Mouse (Mus musculus): ENCODE data around the gene Cpped1. TPM values are rescaled to one million over a fixed set of nuclear protein-coding genes. Genes with fewer than 3 reads are reported as not detected.

Cpped1 gene
- total and polyA plus RNA-seq, 3 experiments: 13.6 to 34.6 (median 17.5) TPM

DNA sequence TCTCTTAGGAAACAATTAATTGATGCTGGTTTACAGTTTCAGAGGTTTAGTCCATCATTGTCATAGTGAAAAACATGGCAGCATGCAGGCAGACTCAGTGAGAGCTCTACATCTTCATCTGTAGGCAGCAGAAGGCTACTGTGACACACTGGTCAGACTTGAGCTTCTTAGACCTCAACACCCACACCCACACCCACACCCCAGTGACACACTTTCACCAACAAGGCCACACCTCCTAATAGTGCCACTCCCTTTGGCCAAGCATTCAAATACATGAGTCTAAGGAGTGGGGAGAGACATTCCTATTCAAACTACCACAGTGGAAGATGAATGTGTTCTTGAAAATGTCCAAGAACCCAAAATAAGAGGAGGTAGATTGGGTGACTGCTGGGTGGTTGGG, 125.9 kb downstream of the Cpped1 start:
- no peak for TF ChIP-seq JUND (conservative IDR thresholded peaks at IDR 0.05; ENCODE audit: low read depth, low read length)
- TF ChIP-seq USF2 (conservative IDR thresholded peaks at IDR 0.05; ENCODE audit: low read depth, low read length): no peak
- TF ChIP-seq NELFE (IDR thresholded peaks at IDR 0.05; ENCODE audit: low read depth, low read length): no peak
- TF ChIP-seq CHD1 (IDR thresholded peaks at IDR 0.05; ENCODE audit: low read depth, low read length): no peak
- no peak for TF ChIP-seq NRF1 (IDR thresholded peaks at IDR 0.05; ENCODE audit: low read depth, low read length)
- TF ChIP-seq ZKSCAN1 (IDR thresholded peaks at IDR 0.05; ENCODE audit: borderline replicate concordance, low read depth, low read length): no peak
- TF ChIP-seq MXI1 (IDR thresholded peaks at IDR 0.05; ENCODE audit: low read depth, low read length): no peak
- no peak for TF ChIP-seq MAFK (IDR thresholded peaks at IDR 0.05; ENCODE audit: insufficient replicate concordance, low read length)
- no peak for TF ChIP-seq ZNF384 (IDR thresholded peaks at IDR 0.05; ENCODE audit: low read depth, low read length)
- no peak for TF ChIP-seq UBTF (IDR thresholded peaks at IDR 0.05; ENCODE audit: low read depth, low read length)
- in situ Hi-C loops (cut with MboI; ENCODE audit: low pct_ligation_motif_present, low pct_unique_long_range_greater_than_20kb, low sequenced_read_pairs) (no loop called here), dilution Hi-C loops (cut with MboI; ENCODE audit: extremely low pct_ligation_motif_present, extremely low pct_unique_long_range_greater_than_20kb, low sequenced_read_pairs) (no loop called here)
- no peak overlapping the region for H3K27ac ChIP-seq (ENCODE audit: insufficient read depth, low read depth)
- H3K79me2 ChIP-seq (replicated peaks; ENCODE audit: control insufficient read depth, extremely low read depth, insufficient read depth, poor library complexity, severe bottlenecking): no peaks in the 10 kb centered on the region
- no peaks in the 10 kb centered on the region for H3K27me3 ChIP-seq (replicated peaks)
- H3K9ac ChIP-seq (ENCODE audit: insufficient read depth, low read depth): no peak overlapping the region
- no peak overlapping the region for H3K4me2 ChIP-seq (ENCODE audit: insufficient read depth, low read depth, poor library complexity, severe bottlenecking)
- no peak for DNase-seq (ENCODE audit: extremely low read depth)
- no peaks in the 10 kb centered on the region for H3K36me3 ChIP-seq (replicated peaks in 1 of 2; ENCODE audit: control insufficient read depth in 1 of 2, insufficient read depth in 1 of 2, low read length in 1 of 2)
- H3K4me3 ChIP-seq (replicated peaks in 1 of 3; ENCODE audit: low read depth in 2 of 3, low read length in 2 of 3, poor library complexity in 1 of 3): no peak overlapping the region
- H3K9me3 ChIP-seq (replicated peaks; ENCODE audit: low read length): no peaks in the 10 kb centered on the region
- H3K4me1 ChIP-seq (ENCODE audit: control insufficient read depth in 1 of 2, insufficient read depth in 2 of 2): peaks cover 0 to 5% of the 10 kb centered on the region in 2 experiments; a peak in 1 of 4 replicates

DNA sequence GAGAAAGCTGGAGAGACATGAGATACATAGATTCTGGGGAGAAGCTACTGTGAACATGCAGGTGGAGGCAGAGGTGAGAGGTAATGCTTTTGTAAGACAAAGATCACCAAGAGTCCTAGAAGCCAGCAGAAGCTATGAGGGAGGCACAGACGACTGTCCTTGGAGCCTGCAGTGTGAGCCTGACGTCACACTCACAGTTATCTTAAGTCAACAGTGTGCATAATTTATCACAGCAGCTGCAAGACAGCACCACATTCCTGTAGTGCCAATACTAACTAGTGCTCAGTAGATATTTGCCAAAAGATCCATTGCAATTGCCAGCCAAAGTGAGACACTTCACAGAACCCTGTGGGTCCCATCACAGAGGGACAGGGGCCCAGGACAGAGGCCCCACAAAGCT, 127.2 kb downstream of the Cpped1 start:
- H3K27me3 ChIP-seq (replicated peaks): no peaks in the 10 kb centered on the region
- H3K79me2 ChIP-seq (replicated peaks; ENCODE audit: control insufficient read depth, extremely low read depth, insufficient read depth, poor library complexity, severe bottlenecking): no peaks in the 10 kb centered on the region
- no peak overlapping the region for H3K9ac ChIP-seq (ENCODE audit: insufficient read depth, low read depth)
- no peaks in the 10 kb centered on the region for H3K9me3 ChIP-seq (replicated peaks; ENCODE audit: low read length)
- no peaks in the 10 kb centered on the region for H3K36me3 ChIP-seq (replicated peaks in 1 of 2; ENCODE audit: control insufficient read depth in 1 of 2, insufficient read depth in 1 of 2, low read length in 1 of 2)
- H3K27ac ChIP-seq (ENCODE audit: insufficient read depth, low read depth): no peak overlapping the region
- in situ Hi-C loops (cut with MboI; ENCODE audit: low pct_ligation_motif_present, low pct_unique_long_range_greater_than_20kb, low sequenced_read_pairs): no loop called here
- H3K4me1 ChIP-seq (ENCODE audit: control insufficient read depth in 1 of 2, insufficient read depth in 2 of 2): peaks cover 0 to 5% of the 10 kb centered on the region in 2 experiments; a peak in 1 of 4 replicates
- DNase-seq (ENCODE audit: extremely low read depth): no peak
- dilution Hi-C loops (cut with MboI; ENCODE audit: extremely low pct_ligation_motif_present, extremely low pct_unique_long_range_greater_than_20kb, low sequenced_read_pairs): no loop called here
- H3K4me3 ChIP-seq (replicated peaks in 1 of 3; ENCODE audit: low read depth in 2 of 3, low read length in 2 of 3, poor library complexity in 1 of 3): no peak overlapping the region
- TF ChIP-seq NELFE (IDR thresholded peaks at IDR 0.05; ENCODE audit: low read depth, low read length) (no peak), RCOR1 (conservative IDR thresholded peaks at IDR 0.05; ENCODE audit: low read depth, low read length) (no peak), MYC (IDR thresholded peaks at IDR 0.05; ENCODE audit: low read depth, low read length) (no peak), ZNF384 (IDR thresholded peaks at IDR 0.05; ENCODE audit: low read depth, low read length) (no peak), POLR2A (IDR thresholded peaks at IDR 0.05; ENCODE audit: low read depth, low read length) (no peak), HCFC1 (IDR thresholded peaks at IDR 0.05; ENCODE audit: low read depth, low read length) (no peak), PAX5 (IDR thresholded peaks at IDR 0.05; ENCODE audit: low read length) (no peak), POLR2AphosphoS2 (IDR thresholded peaks at IDR 0.05; ENCODE audit: low read depth, low read length) (no peak), KAT2A (IDR thresholded peaks at IDR 0.05; ENCODE audit: insufficient replicate concordance, low read length) (no peak), CHD2 (IDR thresholded peaks at IDR 0.05; ENCODE audit: low read length) (no peak), ELF1 (IDR thresholded peaks at IDR 0.05; ENCODE audit: low read depth, low read length) (no peak), ZKSCAN1 (IDR thresholded peaks at IDR 0.05; ENCODE audit: borderline replicate concordance, low read depth, low read length) (no peak), ZMIZ1 (IDR thresholded peaks at IDR 0.05; ENCODE audit: low read depth, low read length) (no peak), ZC3H11A (IDR thresholded peaks at IDR 0.05; ENCODE audit: low read depth, low read length) (no peak), CHD1 (IDR thresholded peaks at IDR 0.05; ENCODE audit: low read depth, low read length) (no peak), USF2 (conservative IDR thresholded peaks at IDR 0.05; ENCODE audit: low read depth, low read length) (no peak), GABPA (IDR thresholded peaks at IDR 0.05; ENCODE audit: insufficient replicate concordance, low read depth, low read length) (no peak), EP300 (IDR thresholded peaks at IDR 0.05; ENCODE audit: low read length) (no peak), SMC3 (IDR thresholded peaks at IDR 0.05; ENCODE audit: low read depth, low read length) (no peak), MEF2A (IDR thresholded peaks at IDR 0.05; ENCODE audit: borderline replicate concordance, low read depth, low read length) (no peak)
- H3K4me2 ChIP-seq (ENCODE audit: insufficient read depth, low read depth, poor library complexity, severe bottlenecking): no peak overlapping the region

All from CH12.LX (cell line).